Mouse (Mus musculus) spleen, adult 2 months (tissue): ENCODE measurements around the gene Bend7. TPM values are rescaled to one million over a fixed set of nuclear protein-coding genes. Genes with fewer than 3 reads are reported as not detected.

Experiments used
- DNase-seq, 2 experiments: peaks; one replicate each; pipeline versions ENCODE4 v3.0.0 to v3.0.0-alpha.2; 2012 to 2021; ENCODE audit warnings: low spot score in 2 of 2, low read depth in 1 of 2
- H3K27ac ChIP-seq: fragments of 200-500 bp; 2 replicates; pipeline ENCODE4 v1.5.1; 2012; ENCODE audit warnings: low read length, inconsistent platforms; ENCODE audit not compliant: insufficient read depth
- H3K27me3 ChIP-seq: fragments of 200-500 bp; 2 replicates; pipeline ENCODE4 v1.6.1; 2012; ENCODE audit warnings: mild to moderate bottlenecking, moderate library complexity, low read length, inconsistent platforms; ENCODE audit not compliant: control insufficient read depth, insufficient read depth
- H3K36me3 ChIP-seq: fragments of 200-500 bp; 2 replicates; pipeline ENCODE4 v1.6.1; 2012; ENCODE audit warnings: mild to moderate bottlenecking, low read length, inconsistent platforms; ENCODE audit not compliant: control insufficient read depth, insufficient read depth
- H3K4me1 ChIP-seq: fragments of 200-500 bp; 2 replicates; pipeline ENCODE4 v1.6.1; 2011; ENCODE audit warnings: inconsistent platforms; ENCODE audit not compliant: control insufficient read depth, insufficient read depth, insufficient read length
- H3K4me3 ChIP-seq: fragments of 200-500 bp; 2 replicates; pipeline ENCODE4 v1.5.1; 2011; ENCODE audit warnings: mild to moderate bottlenecking, inconsistent platforms; ENCODE audit not compliant: insufficient read depth, insufficient read length; ENCODE audit errors: extremely low read depth
- CTCF ChIP-seq: fragments of 200-500 bp; IDR thresholded peaks from 2 replicates; pipeline ENCODE4 v1.5.1; 2011; ENCODE audit warnings: mild to moderate bottlenecking, inconsistent platforms; ENCODE audit not compliant: insufficient read depth, insufficient read length, insufficient replicate concordance; ENCODE audit errors: extremely low read depth
- POLR2A ChIP-seq: fragments of 200-500 bp; IDR thresholded peaks from 2 replicates; pipeline ENCODE4 v1.6.1; 2011; ENCODE audit warnings: low read depth, low read length, inconsistent platforms
- WGBS: fragments of 180-500 bp; shearing (Covaris S2); methylation state at CpG from one replicate; pipeline ENCODE4 v1.1.7; 2018; 5-methylcytosine and 5-hydroxymethylcytosine counted together
- polyA plus RNA-seq: library from polyadenylated mRNA; depleted of rRNA; stranded (reverse); fragments of >200 nt; gene quantifications from 2 replicates; pipeline ENCODE4 v1.2.3, GENCODE M21; 2012

Gene Bend7
- polyA plus RNA-seq, 1 experiment: 0.21 TPM

DNA sequence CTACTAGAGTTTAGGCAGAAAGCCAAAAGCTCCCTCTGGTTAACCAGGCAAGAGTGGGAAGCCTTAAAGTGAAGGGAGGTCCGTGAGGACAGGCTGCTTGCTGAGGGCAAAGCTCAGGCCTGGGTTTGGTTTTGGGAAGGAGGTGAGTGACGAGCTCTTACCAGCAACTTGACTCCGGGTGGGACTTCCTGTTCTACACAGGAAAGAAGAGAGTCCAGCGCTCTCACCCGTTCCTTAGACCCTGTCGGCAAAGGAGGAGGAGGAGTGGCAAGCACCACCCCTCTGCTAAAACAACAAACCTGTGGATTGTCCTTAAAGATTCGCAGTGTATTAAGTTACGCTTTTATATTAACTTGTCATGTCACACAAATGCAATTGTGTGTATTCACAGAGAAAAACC is 38.1 kb downstream of the Bend7 start:
- 60% methylated on average over 8 of the region's 8 CpGs for WGBS

DNA sequence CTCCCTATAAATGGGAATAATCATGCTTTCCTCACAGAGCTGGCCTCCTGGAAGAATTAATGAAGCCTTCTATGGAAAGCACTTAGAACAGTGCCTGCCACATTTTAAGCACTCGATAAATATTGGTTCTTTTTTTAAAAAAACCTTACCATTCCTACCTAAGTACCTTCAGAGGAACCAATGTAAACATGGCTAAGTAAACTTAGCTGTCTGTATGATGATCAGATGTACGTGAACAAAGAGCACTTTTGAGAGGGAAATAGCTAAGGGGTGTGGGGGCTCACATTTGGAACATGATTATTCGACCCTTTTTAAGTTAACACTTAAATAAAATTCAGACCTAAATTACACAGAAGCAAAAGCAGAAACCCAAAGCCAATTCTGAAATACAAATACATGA is 39.6 kb downstream of the Bend7 start:
- Histone ChIP-seq H3K4me3 (no peak overlapping the region), H3K36me3 (no peaks in the 10 kb centered on the region), H3K27me3 (no peaks in the 10 kb centered on the region), H3K4me1 (no peaks in the 10 kb centered on the region), H3K27ac (no peak overlapping the region)
- WGBS: 87% methylated on average over 3 of the region's 3 CpGs
- no peak for DNase-seq
- TF ChIP-seq POLR2A (no peak), CTCF (no peak)

More for the DNA sequence above, 38.1 kb downstream of the Bend7 start:
- TF ChIP-seq CTCF (no peak), POLR2A (no peak)
- H3K4me3 ChIP-seq: no peak overlapping the region
- no peak for DNase-seq
- H3K4me1 ChIP-seq: no peaks in the 10 kb centered on the region
- H3K27ac ChIP-seq: no peak overlapping the region
- H3K36me3 ChIP-seq: no peaks in the 10 kb centered on the region
- no peaks in the 10 kb centered on the region for H3K27me3 ChIP-seq

DNA sequence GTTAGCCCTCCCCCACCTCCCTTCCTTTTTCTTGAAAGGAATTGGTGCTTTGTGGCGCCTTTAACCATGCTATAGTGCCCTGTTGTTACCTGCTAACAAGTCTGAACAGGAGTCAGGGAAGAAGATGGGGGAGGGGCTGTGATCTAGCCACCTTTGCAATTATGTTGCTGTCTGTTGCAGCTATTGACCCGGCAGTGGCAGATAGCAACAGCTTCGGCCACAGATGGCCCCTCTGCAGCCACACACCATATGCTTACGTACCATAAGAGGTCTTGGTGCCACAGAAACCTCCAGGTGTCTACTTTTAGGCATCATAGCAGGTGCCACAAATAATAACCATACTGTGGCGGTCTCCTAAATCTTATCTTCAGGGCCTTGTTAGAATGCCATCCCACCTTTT is 43.1 kb downstream of the Bend7 start:
- no peaks in the 10 kb centered on the region for H3K36me3 ChIP-seq
- no peak for DNase-seq
- no peak overlapping the region for H3K27ac ChIP-seq
- H3K4me1 ChIP-seq: no peaks in the 10 kb centered on the region
- H3K27me3 ChIP-seq: no peaks in the 10 kb centered on the region
- 84% methylated on average over 5 of the region's 5 CpGs for WGBS
- TF ChIP-seq POLR2A: no peak
- no peak for TF ChIP-seq CTCF
- H3K4me3 ChIP-seq: no peak overlapping the region

DNA sequence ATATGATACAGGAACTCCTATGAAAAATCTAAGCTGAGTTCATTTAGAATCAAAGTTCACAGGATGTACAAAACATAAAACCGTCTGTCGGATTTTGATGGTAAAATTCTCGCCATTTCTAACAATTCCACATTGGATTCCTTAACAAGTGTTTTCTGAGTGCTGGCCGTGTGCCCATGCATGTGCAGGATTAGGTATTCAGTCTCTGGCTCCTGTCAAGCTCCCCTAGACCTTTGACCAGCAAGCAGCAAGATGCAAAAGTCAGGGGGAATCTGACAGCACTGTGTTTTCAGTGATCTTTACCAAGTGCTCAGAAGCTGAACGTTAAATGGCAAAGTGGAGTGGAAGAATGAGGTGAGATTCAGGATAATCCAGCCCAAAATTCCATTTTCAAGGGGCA is 44.3 kb downstream of the Bend7 start:
- Histone ChIP-seq H3K27ac (no peak overlapping the region), H3K4me3 (no peak overlapping the region), H3K27me3 (no peaks in the 10 kb centered on the region), H3K4me1 (no peaks in the 10 kb centered on the region), H3K36me3 (no peaks in the 10 kb centered on the region)
- WGBS: 87% methylated on average over 5 of the region's 5 CpGs
- TF ChIP-seq POLR2A: no peak
- TF ChIP-seq CTCF: no peak
- DNase-seq: no peak

DNA sequence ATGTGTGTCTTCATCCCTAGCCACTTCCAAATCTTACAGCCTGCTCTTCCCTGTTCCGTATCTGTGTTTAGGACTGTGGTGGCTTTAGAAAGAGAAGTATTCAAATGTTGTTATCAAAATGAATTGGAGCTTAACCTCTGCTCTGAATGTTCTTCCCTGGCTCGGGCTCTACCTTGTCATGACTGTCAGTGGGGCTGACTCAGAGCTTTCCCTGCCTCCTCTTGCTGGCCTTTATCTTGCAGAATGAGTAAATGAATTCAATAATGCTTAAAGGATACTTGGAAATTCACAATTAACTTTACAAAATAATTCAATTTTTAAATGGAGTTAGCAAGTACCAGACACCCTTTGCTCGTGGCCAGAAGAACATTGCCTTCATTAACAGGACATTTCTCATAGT is 46.4 kb downstream of the Bend7 start:
- Histone ChIP-seq H3K27ac (no peak overlapping the region), H3K4me3 (no peak overlapping the region), H3K4me1 (no peaks in the 10 kb centered on the region), H3K27me3 (no peaks in the 10 kb centered on the region), H3K36me3 (no peaks in the 10 kb centered on the region)
- no peak for TF ChIP-seq POLR2A
- no peak for TF ChIP-seq CTCF
- WGBS: 82% methylated on average over 3 of the region's 3 CpGs
- DNase-seq: no peak

DNA sequence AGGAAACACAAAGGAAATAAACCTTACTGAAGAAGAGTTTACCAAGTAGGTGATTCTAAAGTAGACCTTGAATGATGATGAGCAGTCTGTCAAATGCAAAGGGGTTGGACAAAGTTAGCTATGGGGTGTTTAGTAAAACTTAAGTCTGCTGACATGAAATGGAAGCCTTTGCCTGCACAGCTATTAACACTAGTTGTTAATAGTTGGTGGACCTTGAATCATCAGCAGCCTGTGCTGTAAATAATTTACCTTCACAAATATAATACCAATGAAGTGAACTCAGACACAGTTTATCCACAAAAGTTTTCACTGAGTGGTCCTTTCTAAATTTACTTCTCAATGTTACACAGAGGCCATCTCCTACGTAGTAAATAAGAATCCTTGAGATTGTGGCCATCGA is 52.7 kb downstream of the Bend7 start:
- no peaks in the 10 kb centered on the region for H3K4me1 ChIP-seq
- H3K27me3 ChIP-seq: no peaks in the 10 kb centered on the region
- no peak for DNase-seq
- no peak overlapping the region for H3K4me3 ChIP-seq
- TF ChIP-seq POLR2A (no peak), CTCF (no peak)
- no peak overlapping the region for H3K27ac ChIP-seq
- no peaks in the 10 kb centered on the region for H3K36me3 ChIP-seq
- 85% methylated on average over 2 of the region's 2 CpGs for WGBS

DNA sequence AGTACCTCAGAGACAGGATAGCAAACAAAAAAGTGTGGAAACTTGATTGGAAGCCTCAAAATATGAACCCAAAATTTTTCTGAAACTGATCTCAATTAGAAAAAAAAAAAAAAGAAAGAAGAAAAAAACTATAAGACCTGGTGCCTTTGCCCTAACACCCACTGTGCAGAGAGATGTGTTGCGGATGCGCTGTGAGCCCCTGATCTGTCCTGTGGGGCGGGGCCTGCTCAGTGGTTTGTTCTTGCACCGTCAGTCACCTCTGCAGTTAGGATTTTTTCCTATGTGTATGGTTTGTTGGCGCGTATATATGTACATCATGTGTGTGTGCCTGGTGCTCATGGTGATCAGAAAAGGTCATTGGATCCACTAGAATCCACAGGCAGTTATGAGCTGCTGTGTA is 56.3 kb downstream of the Bend7 start:
- Histone ChIP-seq H3K4me3 (no peak overlapping the region), H3K4me1 (no peaks in the 10 kb centered on the region), H3K36me3 (no peaks in the 10 kb centered on the region), H3K27me3 (no peaks in the 10 kb centered on the region), H3K27ac (no peak overlapping the region)
- TF ChIP-seq CTCF (no peak), POLR2A (no peak)
- DNase-seq: no peak
- WGBS: 91% methylated on average over 6 of the region's 6 CpGs
